Mouse (Mus musculus) intestine, embryonic 15.5 days (tissue): ENCODE measurements around the gene Snrpd2. TPM values are rescaled to one million over a fixed set of nuclear protein-coding genes. Genes with fewer than 3 reads are reported as not detected.
A peak's percentile ranks its signal among the peaks of the same experiment; 100 is the strongest.

Source experiments
- ATAC-seq: fragments of 200-750 bp; cut with Nextera tagmentation; 2 replicates; pipeline ENCODE4 v1.8.0; 2017; ENCODE audit warnings: moderate TSS enrichment, moderate library complexity
- H3K27ac ChIP-seq: fragments of 300-500 bp; sonication (generic); 2 replicates; pipeline ENCODE4 v1.5.1; 2015; ENCODE audit warnings: mild to moderate bottlenecking, inconsistent platforms
- H3K27me3 ChIP-seq: fragments of 300-500 bp; sonication (generic); replicated peaks from 2 replicates; pipeline ENCODE4 v1.6.1; 2015; ENCODE audit warnings: inconsistent platforms
- H3K36me3 ChIP-seq: fragments of 300-500 bp; sonication (generic); 2 replicates; pipeline ENCODE4 v1.6.1; 2015; ENCODE audit warnings: inconsistent platforms
- H3K4me1 ChIP-seq: fragments of 300-500 bp; sonication (generic); replicated peaks from 2 replicates; pipeline ENCODE4 v1.6.1; 2015; ENCODE audit warnings: inconsistent platforms
- H3K4me2 ChIP-seq: fragments of 300-500 bp; sonication (generic); replicated peaks from 2 replicates; pipeline ENCODE4 v1.6.1; 2015; ENCODE audit warnings: mild to moderate bottlenecking, inconsistent platforms
- H3K4me3 ChIP-seq: fragments of 300-500 bp; sonication (generic); replicated peaks from 2 replicates; pipeline ENCODE4 v1.5.1; 2015; ENCODE audit warnings: inconsistent platforms
- H3K9ac ChIP-seq: fragments of 300-500 bp; sonication (generic); 2 replicates; pipeline ENCODE4 v1.6.1; 2015; ENCODE audit warnings: inconsistent platforms
- H3K9me3 ChIP-seq: fragments of 300-500 bp; sonication (generic); 2 replicates; pipeline ENCODE4 v1.6.1; 2016; ENCODE audit warnings: inconsistent platforms
- WGBS: fragments of 180-500 bp; shearing (Covaris S2); methylation state at CpG from one replicate; pipeline ENCODE4 v1.1.7; 2015; 5-methylcytosine and 5-hydroxymethylcytosine counted together
- microRNA counts: library from miRNA; unstranded; fragments of <30 nt; microRNA quantifications from one replicate; lab custom pipeline; 2016
- polyA plus RNA-seq: library from polyadenylated mRNA; unstranded; fragments of >200 nt; fragmentation: Nextera tagmentation; extraction: Ambion mirVana; gene quantifications from 2 replicates; pipeline ENCODE4 v1.2.1, GENCODE M21; 2015

The Snrpd2 gene
- polyA plus RNA-seq, 1 experiment from 2014 or later: 138 TPM

DNA sequence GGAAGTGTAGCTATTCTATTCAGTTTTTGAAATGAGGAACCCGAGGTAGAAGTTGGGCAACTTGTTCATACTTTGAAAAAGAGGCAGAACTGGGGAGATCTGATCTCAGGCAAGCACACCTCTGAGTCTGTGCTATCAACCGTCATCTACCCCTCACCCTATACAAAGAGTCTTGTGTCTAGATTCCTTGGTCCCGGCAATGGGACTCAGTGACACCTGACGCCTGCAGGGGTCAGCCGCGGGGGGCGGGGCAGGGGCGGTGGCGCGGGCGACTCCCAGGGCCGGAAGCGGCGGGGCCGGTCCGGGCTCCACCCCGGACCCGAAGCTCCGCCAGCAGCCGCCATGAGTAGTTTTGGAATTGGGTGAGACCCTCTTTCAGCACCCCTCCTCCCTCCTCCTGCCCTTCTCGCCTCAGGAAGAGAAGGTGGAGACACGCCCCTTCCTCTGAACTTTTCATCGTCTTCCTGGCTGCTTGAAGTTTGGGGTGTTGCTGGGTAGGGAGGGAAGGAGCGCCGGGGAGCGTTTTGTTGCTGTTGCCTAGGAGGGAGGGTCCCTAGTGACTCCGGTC, 31.4 kb downstream of the Snrpd2 start:
- peak overlapping the region; percentile 88 for H3K4me2 ChIP-seq
- H3K9ac ChIP-seq: peak overlapping the region; percentile 57
- H3K27ac ChIP-seq: no peak overlapping the region
- no peaks in the 10 kb centered on the region; the same call in 1 of the 2 replicates for H3K9me3 ChIP-seq
- peaks cover 43% of the 10 kb centered on the region for H3K27me3 ChIP-seq
- peak overlapping the region; percentile 48 for H3K4me3 ChIP-seq
- under 1% methylated on average over 27 of the region's 27 CpGs for WGBS
- H3K36me3 ChIP-seq: no peaks in the 10 kb centered on the region
- H3K4me1 ChIP-seq: peaks cover 20% of the 10 kb centered on the region
- ATAC-seq: peak; percentile 65

DNA sequence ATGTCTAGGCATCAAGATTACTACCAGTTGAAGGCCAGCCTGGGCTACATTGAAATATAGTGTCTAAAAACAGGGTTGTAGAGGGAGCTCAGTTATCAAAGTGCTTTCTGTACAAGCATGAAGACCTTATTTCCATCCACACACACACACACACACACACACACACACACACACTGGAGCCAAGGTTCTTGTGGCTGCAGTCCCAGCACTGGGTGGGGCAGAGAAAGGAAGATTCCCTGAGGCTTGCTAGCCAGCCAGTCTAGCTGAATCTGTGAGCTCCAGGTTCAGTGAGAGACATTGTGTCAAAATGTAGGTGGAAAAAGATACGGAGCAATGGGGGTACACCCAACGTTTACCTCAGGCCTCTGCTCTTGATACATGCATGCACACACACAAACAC, 34.7 kb downstream of the Snrpd2 start:
- no peak overlapping the region for H3K27ac ChIP-seq

DNA sequence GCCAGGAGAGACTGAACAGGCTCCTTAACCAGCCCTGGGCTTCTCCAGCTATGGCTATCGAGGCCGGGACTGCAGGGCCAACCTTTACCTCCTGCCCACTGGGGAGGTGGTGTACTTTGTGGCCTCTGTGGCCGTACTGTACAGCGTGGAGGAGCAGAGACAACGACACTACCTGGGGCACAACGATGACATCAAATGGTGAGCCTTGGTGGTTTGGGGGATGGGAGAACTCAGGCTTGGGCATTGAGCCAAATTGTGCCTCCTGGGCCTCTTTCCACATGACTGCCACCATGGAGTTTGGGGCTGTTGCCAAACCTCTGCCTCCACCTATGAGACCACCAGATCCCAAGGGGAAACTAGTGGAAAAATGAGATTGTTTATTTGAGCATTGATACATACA, 35.2 kb downstream of the Snrpd2 start:
- Histone ChIP-seq H3K4me2 (no peak overlapping the region), H3K4me3 (no peak overlapping the region), H3K4me1 (peaks cover 9% of the 10 kb centered on the region; the same call in 1 of the 2 replicates), H3K36me3 (no peaks in the 10 kb centered on the region), H3K27me3 (peaks cover 7% of the 10 kb centered on the region), H3K9me3 (no peaks in the 10 kb centered on the region), H3K27ac (no peak overlapping the region), H3K9ac (no peak overlapping the region)
- no peak for ATAC-seq
- WGBS: 88% methylated on average over 6 of the region's 6 CpGs

More for the DNA sequence above, 34.7 kb downstream of the Snrpd2 start:
- Histone ChIP-seq H3K36me3 (no peaks in the 10 kb centered on the region), H3K9ac (no peak overlapping the region), H3K4me1 (peaks cover 13% of the 10 kb centered on the region), H3K4me2 (no peak overlapping the region), H3K9me3 (no peaks in the 10 kb centered on the region), H3K27me3 (peaks cover 12% of the 10 kb centered on the region), H3K4me3 (no peak overlapping the region)
- 86% methylated on average over 2 of the region's 2 CpGs for WGBS
- no peak for ATAC-seq

DNA sequence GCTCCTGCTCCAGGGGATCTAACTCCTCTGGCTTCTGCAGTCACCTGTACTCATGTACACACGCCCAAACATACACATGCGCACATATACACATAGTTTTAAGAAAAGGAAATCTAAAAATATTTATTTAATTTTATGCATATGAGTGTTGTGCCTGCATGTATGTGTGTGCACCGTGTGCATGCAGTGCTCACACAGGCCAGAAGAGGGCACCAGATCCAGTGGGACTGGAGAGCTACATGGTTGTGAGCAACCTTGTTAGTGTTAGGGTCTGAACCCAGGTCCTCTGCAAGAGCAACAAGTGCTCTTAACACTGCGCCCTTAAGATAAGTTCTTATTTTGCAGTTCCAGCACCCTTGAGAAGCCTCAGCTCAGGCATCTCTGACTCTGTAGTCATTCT, 45.2 kb downstream of the Snrpd2 start:
- ATAC-seq: no peak
- H3K9ac ChIP-seq: no peak overlapping the region
- no peak overlapping the region for H3K4me2 ChIP-seq
- H3K4me3 ChIP-seq: no peak overlapping the region
- H3K27me3 ChIP-seq: no peaks in the 10 kb centered on the region
- 96% methylated on average over 4 of the region's 4 CpGs for WGBS
- H3K27ac ChIP-seq: no peak overlapping the region
- H3K4me1 ChIP-seq: no peaks in the 10 kb centered on the region
- peaks cover 13% of the 10 kb centered on the region; the same call in 1 of the 2 replicates for H3K36me3 ChIP-seq
- no peaks in the 10 kb centered on the region for H3K9me3 ChIP-seq

DNA sequence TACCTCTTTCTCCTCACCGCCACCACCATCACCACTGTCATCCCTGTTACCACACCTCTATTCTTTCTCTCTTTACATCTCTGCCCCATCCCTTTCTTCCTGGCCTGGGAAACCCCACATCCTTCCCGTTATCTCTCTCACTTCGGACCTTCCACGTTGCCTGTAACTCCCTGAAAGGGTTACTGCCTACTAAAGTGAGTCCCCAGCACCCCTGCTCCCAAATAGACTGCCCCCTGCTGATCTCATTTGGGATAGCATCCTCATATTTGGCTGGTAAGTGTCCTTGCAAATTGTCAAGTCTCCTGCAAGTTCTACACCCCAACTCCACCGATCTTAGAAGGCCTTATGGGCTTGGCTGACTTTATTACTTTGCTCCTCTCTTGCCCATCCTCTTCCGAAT, 47.2 kb downstream of the Snrpd2 start:
- Histone ChIP-seq H3K9me3 (no peaks in the 10 kb centered on the region), H3K36me3 (peaks cover 13% of the 10 kb centered on the region; the same call in 1 of the 2 replicates), H3K4me3 (no peak overlapping the region), H3K4me2 (no peak overlapping the region), H3K9ac (no peak overlapping the region), H3K27me3 (no peaks in the 10 kb centered on the region), H3K4me1 (no peaks in the 10 kb centered on the region), H3K27ac (no peak overlapping the region)
- no peak for ATAC-seq
- 57% methylated on average over 6 of the region's 6 CpGs for WGBS

DNA sequence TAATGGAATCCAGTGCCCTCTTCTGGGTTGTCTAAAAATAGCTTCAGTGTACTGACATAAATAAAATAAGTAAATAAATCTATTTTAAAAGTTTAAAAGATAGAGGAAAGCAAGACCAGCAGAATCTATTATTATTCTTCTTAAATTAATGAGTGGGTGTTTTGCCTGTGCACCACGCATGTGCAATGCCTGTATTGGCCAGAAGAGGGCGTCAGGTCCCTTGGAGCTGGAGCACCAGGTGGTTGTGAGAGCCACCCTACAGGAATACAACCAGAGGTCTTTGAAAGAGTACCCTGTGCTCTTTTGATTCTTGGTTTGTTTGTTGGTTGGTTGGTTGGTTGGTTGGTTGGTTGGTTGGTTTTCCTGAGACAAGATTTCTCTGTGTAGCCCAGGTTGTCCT, 48.5 kb downstream of the Snrpd2 start:
- Histone ChIP-seq H3K27me3 (no peaks in the 10 kb centered on the region), H3K9ac (no peak overlapping the region), H3K27ac (no peak overlapping the region), H3K36me3 (peaks cover 13% of the 10 kb centered on the region; the same call in 1 of the 2 replicates), H3K4me3 (no peak overlapping the region), H3K4me2 (no peak overlapping the region), H3K4me1 (no peaks in the 10 kb centered on the region), H3K9me3 (no peaks in the 10 kb centered on the region)
- ATAC-seq: no peak
- WGBS: 39% methylated on average over 2 of the region's 2 CpGs

DNA sequence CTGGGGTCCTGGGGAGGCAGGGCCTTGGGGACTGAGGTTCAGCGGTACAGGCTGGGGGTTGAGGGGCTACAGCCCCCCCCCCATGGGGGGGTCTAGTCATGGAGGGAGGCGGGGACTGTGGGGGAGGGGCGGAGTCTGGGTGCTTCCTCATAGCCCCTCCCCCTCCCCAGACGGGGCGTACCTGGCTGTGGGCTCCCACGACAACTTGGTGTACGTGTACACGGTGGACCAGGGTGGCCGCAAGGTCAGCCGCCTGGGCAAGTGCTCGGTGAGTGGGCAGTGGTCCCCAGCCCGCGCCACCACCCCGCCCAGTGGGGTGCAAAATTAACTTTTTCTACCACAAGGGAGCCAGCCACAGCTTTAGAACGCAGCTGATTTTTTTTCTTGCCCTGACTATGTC, 52.1 kb downstream of the Snrpd2 start:
- H3K27ac ChIP-seq: no peak overlapping the region
- no peaks in the 10 kb centered on the region for H3K9me3 ChIP-seq
- WGBS: 75% methylated on average over 15 of the region's 15 CpGs
- peak; percentile 66 for ATAC-seq
- H3K4me3 ChIP-seq: no peak overlapping the region
- no peak overlapping the region for H3K9ac ChIP-seq
- no peaks in the 10 kb centered on the region for H3K4me1 ChIP-seq
- H3K27me3 ChIP-seq: no peaks in the 10 kb centered on the region
- H3K36me3 ChIP-seq: peaks cover 6% of the 10 kb centered on the region
- no peak overlapping the region for H3K4me2 ChIP-seq

DNA sequence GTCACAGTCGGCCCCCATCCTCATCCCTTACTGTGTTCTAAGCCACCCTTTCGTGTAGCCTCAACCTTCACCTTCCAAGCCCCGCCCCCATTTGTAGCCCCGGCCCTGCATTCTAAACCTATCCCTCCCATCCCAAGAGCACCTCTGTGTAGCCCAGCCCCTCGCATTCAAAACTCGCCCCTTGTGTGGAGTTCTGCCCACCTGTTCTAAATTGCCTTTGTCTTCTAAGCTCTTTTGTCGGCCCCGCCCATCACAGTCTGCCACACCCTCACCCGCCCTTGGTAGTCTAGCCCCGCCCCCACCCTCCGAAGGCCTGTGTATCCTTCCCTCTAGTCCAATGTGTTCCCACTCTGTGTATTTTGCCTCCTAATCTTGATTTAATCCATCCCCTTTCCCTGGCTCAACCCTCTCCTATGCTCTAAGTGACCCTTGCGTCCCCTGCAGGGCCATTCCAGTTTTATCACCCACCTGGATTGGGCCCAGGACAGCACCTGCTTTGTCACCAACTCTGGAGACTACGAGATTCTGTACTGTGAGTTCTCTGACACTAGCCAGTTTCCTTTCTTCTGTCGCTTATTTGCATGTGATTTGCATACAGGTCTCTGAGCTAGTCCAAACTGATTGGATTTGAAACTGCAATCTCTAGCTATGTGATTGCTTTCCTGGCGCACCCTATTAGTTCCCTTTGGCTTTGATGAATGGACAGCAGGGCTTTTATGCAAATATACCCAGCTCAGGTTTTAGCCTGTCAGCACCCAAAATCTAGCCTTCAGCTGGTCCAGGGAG, 52.7 kb downstream of the Snrpd2 start:
- ATAC-seq: peak; percentile 58
- Histone ChIP-seq H3K9ac (no peak overlapping the region), H3K36me3 (peaks cover 6% of the 10 kb centered on the region), H3K9me3 (no peaks in the 10 kb centered on the region), H3K4me1 (no peaks in the 10 kb centered on the region), H3K27me3 (no peaks in the 10 kb centered on the region), H3K4me2 (no peak overlapping the region), H3K27ac (no peak overlapping the region), H3K4me3 (no peak overlapping the region)
- 50% methylated on average over 15 of the region's 15 CpGs for WGBS

MicroRNAs within 50 kb of the gene (microRNA counts, 519-probe panel; counts per million panel counts)
- microRNA mmu-miR-330 (lab: Ali Mortazavi, UCI): 1,575 counts per million, percentile 34 among the panel's probes with 10 or more counts

Other genes starting within 250 kb of the Snrpd2 start
- 25.2 and 29.2 TPM in 2 replicates for gene Ccdc61, start 239.3 kb upstream of the Snrpd2 start, polyA plus RNA-seq
- 0.49 and 0.57 TPM in 2 replicates for gene Nova2, start 223.8 kb upstream of the Snrpd2 start, polyA plus RNA-seq
- not detected in 2 replicates for gene Nanos2, start 162.3 kb upstream of the Snrpd2 start, polyA plus RNA-seq
- gene Mypop, start 158.5 kb upstream of the Snrpd2 start, polyA plus RNA-seq: 2.5 and 2.9 TPM in 2 replicates
- 24.5 and 24.6 TPM in 2 replicates for gene Irf2bp1, start 145.7 kb upstream of the Snrpd2 start, polyA plus RNA-seq
- 26.6 and 28.3 TPM in 2 replicates for gene Foxa3, start 126.2 kb upstream of the Snrpd2 start, polyA plus RNA-seq
- gene Sympk, start 125.3 kb upstream of the Snrpd2 start, polyA plus RNA-seq: 29.6 and 30.3 TPM in 2 replicates
- gene Rsph6a, start 95.0 kb upstream of the Snrpd2 start, polyA plus RNA-seq: not detected in 2 replicates
- gene Dmwd, start 73.5 kb upstream of the Snrpd2 start, polyA plus RNA-seq: 11.0 and 13.4 TPM in 2 replicates
- 52.2 and 53.7 TPM in 2 replicates for gene Dmpk, start 65.9 kb upstream of the Snrpd2 start, polyA plus RNA-seq
- gene Six5, start 55.1 kb upstream of the Snrpd2 start, polyA plus RNA-seq: 8.7 and 8.8 TPM in 2 replicates
- 1.8 and 2.3 TPM in 2 replicates for gene Gm4969, start 31.4 kb upstream of the Snrpd2 start, polyA plus RNA-seq
- gene Fbxo46, start 29.9 kb upstream of the Snrpd2 start, polyA plus RNA-seq: 10.5 and 12.8 TPM in 2 replicates
- 9.2 and 11.5 TPM in 2 replicates for gene Qpctl, start 431 bp upstream of the Snrpd2 start, polyA plus RNA-seq
- 2.5 and 2.8 TPM in 2 replicates for gene Gipr, start 16.4 kb downstream of the Snrpd2 start, polyA plus RNA-seq
- 6.5 and 7.3 TPM in 2 replicates for gene Eml2, start 26.7 kb downstream of the Snrpd2 start, polyA plus RNA-seq
- 1.4 and 1.5 TPM in 2 replicates for gene Gpr4, start 62.8 kb downstream of the Snrpd2 start, polyA plus RNA-seq
- gene Opa3, start 78.6 kb downstream of the Snrpd2 start, polyA plus RNA-seq: 36.8 and 39.4 TPM in 2 replicates
- 109 and 114 TPM in 2 replicates for gene Vasp, start 122.1 kb downstream of the Snrpd2 start, polyA plus RNA-seq
- gene Ppm1n, start 130.3 kb downstream of the Snrpd2 start, polyA plus RNA-seq: 0.14 and 0.34 TPM in 2 replicates
- gene Rtn2, start 132.9 kb downstream of the Snrpd2 start, polyA plus RNA-seq: 11.3 and 12.5 TPM in 2 replicates
- gene Fosb, start 160.3 kb downstream of the Snrpd2 start, polyA plus RNA-seq: 0.09 and 0.14 TPM in 2 replicates
- gene Ercc1, start 195.1 kb downstream of the Snrpd2 start, polyA plus RNA-seq: 51.6 and 52.0 TPM in 2 replicates
- gene Cd3eap, start 209.8 kb downstream of the Snrpd2 start, polyA plus RNA-seq: 21.7 and 23.4 TPM in 2 replicates
- 3.1 and 4.8 TPM in 2 replicates for gene Ppp1r13l, start 210.0 kb downstream of the Snrpd2 start, polyA plus RNA-seq
- gene Ercc2, start 232.3 kb downstream of the Snrpd2 start, polyA plus RNA-seq: 16.7 and 17.3 TPM in 2 replicates